In the genomic region with DNA sequence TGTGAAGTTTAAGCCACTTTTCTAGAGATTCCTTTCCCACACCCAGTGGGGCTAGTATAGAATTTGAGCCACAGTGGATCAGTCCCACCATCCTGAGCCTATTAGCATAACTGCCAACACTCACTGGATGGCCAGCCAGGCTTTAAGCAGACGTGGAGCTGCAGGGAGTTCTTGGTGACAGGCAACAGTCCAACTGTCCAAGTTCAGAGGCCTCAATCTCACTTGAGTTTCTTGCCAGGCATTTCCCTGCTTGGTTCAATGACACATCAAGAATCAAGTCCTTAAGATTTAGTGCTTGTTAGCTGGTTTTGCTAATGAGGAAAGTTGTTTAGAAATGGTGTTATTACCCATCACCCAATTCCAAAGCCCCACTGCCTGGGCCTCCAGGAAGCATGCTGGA, we compare ENCODE assay signal across 29 mouse cellular contexts.
A peak's percentile ranks its signal among the peaks of the same experiment; 100 is the strongest.
DNase-seq lines count a peak whose midpoint lies in the region; ATAC-seq and TF ChIP-seq lines count a peak whose summit lies in the region.
"Had no signal": no experiment of that assay in that cellular context is flagged by ENCODE, and none has a peak within 500 bp of the region (broad histone marks: within the 10 kb centered on the region; RNA-seq: fewer than 3 reads in every experiment).

No protein-coding gene starts in this region.

- no peak overlapping the region for H3K9ac ChIP-seq in forebrain, postnatal 0 days
- no peak overlapping the region for H3K9ac ChIP-seq in forebrain, embryonic 16.5 days (replicated peaks; ENCODE audit: low read depth, low read length)
- H3K9ac ChIP-seq: embryonic facial prominence, embryonic 13.5 days; forebrain, embryonic 12.5 days; forebrain, embryonic 15.5 days; heart, embryonic 12.5 days; heart, embryonic 15.5 days; hindbrain, embryonic 13.5 days had no signal

- peaks cover 13% of the 10 kb centered on the region; the same call in 1 of the 2 replicates for H3K36me3 ChIP-seq in forebrain, postnatal 0 days (ENCODE audit: insufficient read depth)
- no peaks in the 10 kb centered on the region for H3K36me3 ChIP-seq in forebrain, embryonic 16.5 days (ENCODE audit: control insufficient read depth, insufficient read depth)
- no peaks in the 10 kb centered on the region; the same call in 1 of the 2 replicates for H3K36me3 ChIP-seq in testis, adult 2 months (ENCODE audit: control insufficient read depth, insufficient read depth, low read length)
- H3K36me3 ChIP-seq: forebrain, embryonic 15.5 days had no signal

- no peak overlapping the region for H3K4me2 ChIP-seq in forebrain, postnatal 0 days (ENCODE audit: low read depth)
- no peak overlapping the region for H3K4me2 ChIP-seq in forebrain, embryonic 16.5 days (ENCODE audit: low read length)
- H3K4me2 ChIP-seq: embryonic facial prominence, embryonic 13.5 days; forebrain, embryonic 12.5 days; forebrain, embryonic 15.5 days; heart, embryonic 12.5 days; heart, embryonic 15.5 days; hindbrain, embryonic 13.5 days had no signal

- no peak for TF ChIP-seq POLR2A in lung, adult 2 months (IDR thresholded peaks at IDR 0.05; ENCODE audit: borderline replicate concordance, extremely low read depth, low read depth, low read length)
- TF ChIP-seq POLR2A in testis, adult 2 months (IDR thresholded peaks at IDR 0.05; ENCODE audit: control insufficient read depth, low read depth, low read length), result no peak
- TF ChIP-seq POLR2A in brain, embryonic 14.5 days (IDR thresholded peaks at IDR 0.05; ENCODE audit: borderline replicate concordance, extremely low read depth, insufficient read depth, insufficient read length, poor library complexity, severe bottlenecking), result no peak

- H3K4me3 ChIP-seq in forebrain, postnatal 0 days (ENCODE audit: low read depth, low read length), result no peak overlapping the region
- H3K4me3 ChIP-seq in forebrain, embryonic 16.5 days (replicated peaks; ENCODE audit: low read length), result no peak overlapping the region
- H3K4me3 ChIP-seq in lung, adult 2 months (replicated peaks; ENCODE audit: extremely low read depth, low read depth, low read length), result no peak overlapping the region
- H3K4me3 ChIP-seq in testis, adult 2 months (ENCODE audit: control insufficient read depth, low read depth, low read length), result peak overlapping the region; percentile 76
- H3K4me3 ChIP-seq: embryonic facial prominence, embryonic 10.5 days; embryonic facial prominence, embryonic 13.5 days; erythroblast, embryonic 14.5 days; forebrain, embryonic 12.5 days; forebrain, embryonic 15.5 days; gastrocnemius, adult 2 months; heart, embryonic 12.5 days; heart, embryonic 15.5 days; hindbrain, embryonic 10.5 days; hindbrain, embryonic 13.5 days had no signal

- no peak overlapping the region for H3K27ac ChIP-seq in forebrain, postnatal 0 days (ENCODE audit: low read depth, low read length)
- no peak overlapping the region for H3K27ac ChIP-seq in forebrain, embryonic 16.5 days (ENCODE audit: low read length)
- H3K27ac ChIP-seq in testis, adult 2 months (ENCODE audit: control insufficient read depth, insufficient read depth, low read depth, low read length), result no peak overlapping the region
- H3K27ac ChIP-seq: embryonic facial prominence, embryonic 10.5 days; embryonic facial prominence, embryonic 13.5 days; forebrain, embryonic 12.5 days; gastrocnemius, adult 2 months; hindbrain, embryonic 10.5 days; hindbrain, embryonic 13.5 days had no signal

- WGBS in forebrain, postnatal 0 days, result 32% methylated on average over 1 of the region's 1 CpGs
- 19% methylated on average over 1 of the region's 1 CpGs for WGBS in forebrain, embryonic 16.5 days
- whole genome bisulfite sequencing in lung, adult 2 months, result 56% methylated on average over 1 of the region's 1 CpGs

- no peaks in the 10 kb centered on the region for H3K27me3 ChIP-seq in forebrain, postnatal 0 days (ENCODE audit: insufficient read depth, low read length)
- no peaks in the 10 kb centered on the region for H3K27me3 ChIP-seq in forebrain, embryonic 16.5 days (replicated peaks; ENCODE audit: control insufficient read depth, insufficient read depth, low read length)
- no peaks in the 10 kb centered on the region for H3K27me3 ChIP-seq in testis, adult 2 months (ENCODE audit: control insufficient read depth, insufficient read depth, low read length)
- H3K27me3 ChIP-seq: embryonic facial prominence, embryonic 13.5 days; forebrain, embryonic 12.5 days; forebrain, embryonic 15.5 days; heart, embryonic 12.5 days; heart, embryonic 15.5 days; hindbrain, embryonic 13.5 days had no signal

- DNase-seq in forebrain, postnatal 0 days, result peak; percentile 23
- DNase-seq in lung, postnatal 10 days, result peak; percentile 38
- DNase-seq in lung, adult 2 months, result no peak
- no peak for DNase-seq in testis, postnatal 14 days (ENCODE audit: low spot score)
- DNase-seq in brain, embryonic 14.5 days (ENCODE audit: low read depth), result peak; percentile 37
- DNase-seq in gastrocnemius, postnatal 10 days, result no peak
- DNase-seq: adrenal gland, postnatal 10 days; adrenal gland, postnatal 36 days; cerebellum, adult 11-12 months; cerebellum, adult 9-10 months; embryo, embryonic 11 days; gastrocnemius, adult 2 months; gastrocnemius, postnatal 25 days; heart, postnatal 10 days; heart, postnatal 36 days had no signal

- H3K9me3 ChIP-seq in forebrain, postnatal 0 days (ENCODE audit: low read length), result no peaks in the 10 kb centered on the region
- no peaks in the 10 kb centered on the region for H3K9me3 ChIP-seq in forebrain, embryonic 16.5 days (ENCODE audit: control insufficient read depth, low read length)
- H3K9me3 ChIP-seq: embryonic facial prominence, embryonic 10.5 days; embryonic facial prominence, embryonic 13.5 days; forebrain, embryonic 12.5 days; forebrain, embryonic 15.5 days; heart, embryonic 12.5 days; heart, embryonic 15.5 days; hindbrain, embryonic 10.5 days; hindbrain, embryonic 13.5 days had no signal

- TF ChIP-seq CTCF in forebrain, postnatal 0 days (IDR thresholded peaks at IDR 0.05; ENCODE audit: low read depth), result no peak
- no peak for TF ChIP-seq CTCF in lung, adult 2 months (IDR thresholded peaks at IDR 0.05; ENCODE audit: insufficient read depth, low read length)
- no peak for TF ChIP-seq CTCF in testis, adult 2 months (IDR thresholded peaks at IDR 0.05; ENCODE audit: control insufficient read depth, insufficient read depth, insufficient replicate concordance, low read depth, low read length)
- no peak for TF ChIP-seq CTCF in brain, embryonic 14.5 days (IDR thresholded peaks at IDR 0.05; ENCODE audit: borderline replicate concordance, extremely low read depth, insufficient read depth, insufficient read length)

- ATAC-seq in forebrain, postnatal 0 days, result no peak
- no peak; the same call in 1 of the 2 replicates for ATAC-seq in forebrain, embryonic 16.5 days
- ATAC-seq: activated CD4-positive, CD25-positive, alpha-beta regulatory T cell, adult 4 months; CD4-positive, CD25-positive, alpha-beta regulatory T cell, adult 4 months; forebrain, embryonic 15.5 days; hindbrain, embryonic 16.5 days had no signal

- H3K4me1 ChIP-seq in forebrain, postnatal 0 days (ENCODE audit: insufficient read depth), result peaks cover 12% of the 10 kb centered on the region
- peaks cover 15% of the 10 kb centered on the region for H3K4me1 ChIP-seq in forebrain, embryonic 16.5 days (replicated peaks; ENCODE audit: control insufficient read depth, insufficient read depth, low read length)
- peaks cover 3% of the 10 kb centered on the region; the same call in 1 of the 2 replicates for H3K4me1 ChIP-seq in lung, adult 2 months (ENCODE audit: control insufficient read depth, insufficient read depth, low read length)
- H3K4me1 ChIP-seq in testis, adult 2 months (ENCODE audit: control insufficient read depth, insufficient read depth, low read length), result no peaks in the 10 kb centered on the region
- H3K4me1 ChIP-seq: embryonic facial prominence, embryonic 10.5 days; forebrain, embryonic 12.5 days; hindbrain, embryonic 10.5 days; hindbrain, embryonic 13.5 days had no signal

Comparison
In these comparisons a context has a peak if more than half of its experiments do, and no peak if none do; other contexts are left out.
1. DNase-seq: peak in forebrain, postnatal 0 days (single experiment), lung, postnatal 10 days (single experiment) and brain, embryonic 14.5 days (single experiment); none in lung, adult 2 months (single experiment), testis, postnatal 14 days (single experiment) and gastrocnemius, postnatal 10 days (single experiment).